28 mouse cellular contexts compared by ENCODE assay signal in the genomic region with DNA sequence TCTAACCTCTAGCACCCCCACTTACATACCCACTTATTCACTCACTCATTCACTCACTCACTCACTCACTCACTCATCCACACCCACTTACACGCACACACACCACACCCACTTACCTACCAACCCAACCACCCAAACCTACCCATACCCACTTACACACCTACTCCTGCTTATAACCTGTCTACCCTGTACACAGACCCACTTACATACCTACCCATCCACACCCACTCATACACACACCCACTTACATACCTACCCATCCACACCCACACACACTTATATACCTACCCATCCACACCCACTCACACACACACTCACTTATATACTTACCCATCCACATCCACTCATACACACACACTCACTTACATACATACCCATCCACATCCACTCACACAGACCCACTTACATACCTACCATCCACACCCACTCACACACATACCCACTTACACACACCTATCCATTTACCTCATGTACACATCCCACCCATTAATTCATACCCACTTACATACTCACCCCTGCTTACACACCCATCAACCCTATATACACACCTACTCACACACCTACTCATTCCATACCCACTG. TPM values are rescaled to one million over a fixed set of nuclear protein-coding genes. Genes with fewer than 3 reads are reported as not detected.
DNase-seq lines count a peak whose midpoint lies in the region; ATAC-seq and TF ChIP-seq lines count a peak whose summit lies in the region.
"Had no signal": no experiment of that assay in that cellular context is flagged by ENCODE, and none has a peak within 500 bp of the region (broad histone marks: within the 10 kb centered on the region; RNA-seq: fewer than 3 reads in every experiment).

No protein-coding gene starts in this region.

- H3K4me3 ChIP-seq in forebrain, embryonic 15.5 days: no peak overlapping the region
- H3K4me3 ChIP-seq in forebrain, postnatal 0 days (ENCODE audit: low read depth, low read length): no peak overlapping the region
- H3K4me3 ChIP-seq in kidney, embryonic 16.5 days (ENCODE audit: low read length): no peak overlapping the region
- H3K4me3 ChIP-seq in kidney, embryonic 15.5 days (replicated peaks): no peak overlapping the region
- H3K4me3 ChIP-seq in stomach, embryonic 14.5 days (ENCODE audit: low read depth, low read length): no peak overlapping the region
- no peak overlapping the region for H3K4me3 ChIP-seq in stomach, postnatal 0 days (ENCODE audit: low read depth, low read length)
- no peak overlapping the region for H3K4me3 ChIP-seq in kidney, embryonic 14.5 days (ENCODE audit: low read length)
- H3K4me3 ChIP-seq: heart, embryonic 13.5 days; hindbrain, embryonic 15.5 days; liver, embryonic 13.5 days; megakaryocyte, embryonic 14.5 days; neural tube, embryonic 15.5 days had no signal

- no peak overlapping the region for H3K27ac ChIP-seq in forebrain, embryonic 15.5 days (replicated peaks)
- H3K27ac ChIP-seq in forebrain, postnatal 0 days (ENCODE audit: low read depth, low read length): no peak overlapping the region
- H3K27ac ChIP-seq in kidney, embryonic 16.5 days (ENCODE audit: low read length): no peak overlapping the region
- no peak overlapping the region for H3K27ac ChIP-seq in kidney, embryonic 15.5 days
- no peak overlapping the region for H3K27ac ChIP-seq in stomach, embryonic 14.5 days (ENCODE audit: low read length)
- H3K27ac ChIP-seq in stomach, postnatal 0 days (replicated peaks): no peak overlapping the region
- no peak overlapping the region for H3K27ac ChIP-seq in kidney, embryonic 14.5 days (ENCODE audit: low read depth, low read length)
- H3K27ac ChIP-seq: heart, embryonic 13.5 days; hindbrain, embryonic 15.5 days; liver, embryonic 13.5 days; neural tube, embryonic 15.5 days had no signal

- no peaks in the 10 kb centered on the region for H3K27me3 ChIP-seq in forebrain, embryonic 15.5 days
- no peaks in the 10 kb centered on the region for H3K27me3 ChIP-seq in forebrain, postnatal 0 days (ENCODE audit: insufficient read depth, low read length)
- no peaks in the 10 kb centered on the region for H3K27me3 ChIP-seq in kidney, embryonic 16.5 days (ENCODE audit: insufficient read depth, low read length)
- H3K27me3 ChIP-seq in kidney, embryonic 15.5 days: no peaks in the 10 kb centered on the region
- H3K27me3 ChIP-seq in stomach, embryonic 14.5 days (ENCODE audit: control insufficient read depth, insufficient read depth, low read length): no peaks in the 10 kb centered on the region
- no peaks in the 10 kb centered on the region for H3K27me3 ChIP-seq in stomach, postnatal 0 days (ENCODE audit: control insufficient read depth, insufficient read depth, low read length)
- H3K27me3 ChIP-seq in kidney, embryonic 14.5 days (ENCODE audit: control insufficient read depth, insufficient read depth, low read length): no peaks in the 10 kb centered on the region
- H3K27me3 ChIP-seq: heart, embryonic 13.5 days; hindbrain, embryonic 15.5 days; liver, embryonic 13.5 days; megakaryocyte, embryonic 14.5 days; neural tube, embryonic 15.5 days had no signal

- H3K9me3 ChIP-seq in forebrain, embryonic 15.5 days: no peaks in the 10 kb centered on the region
- no peaks in the 10 kb centered on the region for H3K9me3 ChIP-seq in forebrain, postnatal 0 days (ENCODE audit: low read length)
- H3K9me3 ChIP-seq in kidney, embryonic 16.5 days (ENCODE audit: low read length): no peaks in the 10 kb centered on the region
- no peaks in the 10 kb centered on the region for H3K9me3 ChIP-seq in kidney, embryonic 15.5 days (replicated peaks)
- H3K9me3 ChIP-seq in stomach, embryonic 14.5 days (ENCODE audit: control insufficient read depth, low read depth, low read length): no peaks in the 10 kb centered on the region
- H3K9me3 ChIP-seq in stomach, postnatal 0 days (ENCODE audit: control insufficient read depth, low read length): no peaks in the 10 kb centered on the region
- no peaks in the 10 kb centered on the region for H3K9me3 ChIP-seq in kidney, embryonic 14.5 days (ENCODE audit: control insufficient read depth, low read length)
- H3K9me3 ChIP-seq: heart, embryonic 13.5 days; hindbrain, embryonic 15.5 days; liver, embryonic 13.5 days; megakaryocyte, embryonic 14.5 days; neural tube, embryonic 15.5 days had no signal

- ATAC-seq in forebrain, embryonic 15.5 days (replicated peaks): 0 out of 2 replicates have a peak, but pooled peaks have one; percentile 23
- ATAC-seq in forebrain, postnatal 0 days: no peak
- peak; percentile 51; the same call in 1 of the 2 replicates for ATAC-seq in kidney, embryonic 16.5 days (ENCODE audit: low FRiP score, low TSS enrichment)
- ATAC-seq in kidney, embryonic 15.5 days (replicated peaks; ENCODE audit: low FRiP score): no peak; the same call in 1 of the 2 replicates
- ATAC-seq in stomach, embryonic 14.5 days (ENCODE audit: insufficient number of reproducible peaks, insufficient read depth, low FRiP score, low read depth): peak; percentile 49; the same call in 1 of the 2 replicates
- ATAC-seq in stomach, postnatal 0 days (ENCODE audit: low FRiP score, low TSS enrichment): no peak
- no peak for ATAC-seq in kidney, embryonic 14.5 days (ENCODE audit: low FRiP score, low TSS enrichment)
- ATAC-seq: intestine, embryonic 16.5 days; midbrain, embryonic 16.5 days had no signal

- no peak overlapping the region for H3K9ac ChIP-seq in forebrain, embryonic 15.5 days (replicated peaks)
- H3K9ac ChIP-seq in forebrain, postnatal 0 days: no peak overlapping the region
- H3K9ac ChIP-seq in kidney, embryonic 16.5 days (replicated peaks; ENCODE audit: low read length): no peak overlapping the region
- H3K9ac ChIP-seq in kidney, embryonic 15.5 days: no peak overlapping the region
- H3K9ac ChIP-seq in stomach, embryonic 14.5 days (replicated peaks; ENCODE audit: low read depth, low read length): no peak overlapping the region
- H3K9ac ChIP-seq in stomach, postnatal 0 days (ENCODE audit: low read length): no peak overlapping the region
- no peak overlapping the region for H3K9ac ChIP-seq in kidney, embryonic 14.5 days (ENCODE audit: low read depth, low read length)
- H3K9ac ChIP-seq: heart, embryonic 13.5 days; hindbrain, embryonic 15.5 days; liver, embryonic 13.5 days; neural tube, embryonic 15.5 days had no signal

- no peaks in the 10 kb centered on the region for H3K4me1 ChIP-seq in forebrain, embryonic 15.5 days
- 0 out of 2 replicates have a peak, but pooled peaks cover 2% of the 10 kb centered on the region for H3K4me1 ChIP-seq in forebrain, postnatal 0 days (ENCODE audit: insufficient read depth)
- H3K4me1 ChIP-seq in kidney, embryonic 16.5 days (ENCODE audit: insufficient read depth, low read length): no peaks in the 10 kb centered on the region
- no peaks in the 10 kb centered on the region for H3K4me1 ChIP-seq in kidney, embryonic 15.5 days
- no peaks in the 10 kb centered on the region for H3K4me1 ChIP-seq in stomach, embryonic 14.5 days (ENCODE audit: control insufficient read depth, insufficient read depth, low read length)
- no peaks in the 10 kb centered on the region for H3K4me1 ChIP-seq in stomach, postnatal 0 days (replicated peaks; ENCODE audit: control insufficient read depth, insufficient read depth)
- H3K4me1 ChIP-seq in kidney, embryonic 14.5 days (ENCODE audit: control insufficient read depth, insufficient read depth, low read length): no peaks in the 10 kb centered on the region
- H3K4me1 ChIP-seq: heart, embryonic 13.5 days; hindbrain, embryonic 15.5 days; liver, embryonic 13.5 days; megakaryocyte, embryonic 14.5 days; neural tube, embryonic 15.5 days had no signal

- no peak overlapping the region for H3K4me2 ChIP-seq in forebrain, embryonic 15.5 days (replicated peaks)
- H3K4me2 ChIP-seq in forebrain, postnatal 0 days (ENCODE audit: low read depth): no peak overlapping the region
- H3K4me2 ChIP-seq in kidney, embryonic 16.5 days (replicated peaks; ENCODE audit: low read depth, low read length): no peak overlapping the region
- no peak overlapping the region for H3K4me2 ChIP-seq in kidney, embryonic 15.5 days
- H3K4me2 ChIP-seq in stomach, embryonic 14.5 days (replicated peaks; ENCODE audit: low read depth, low read length): no peak overlapping the region
- no peak overlapping the region for H3K4me2 ChIP-seq in stomach, postnatal 0 days (replicated peaks; ENCODE audit: low read depth)
- no peak overlapping the region for H3K4me2 ChIP-seq in kidney, embryonic 14.5 days (replicated peaks; ENCODE audit: low read depth, low read length)
- H3K4me2 ChIP-seq: heart, embryonic 13.5 days; hindbrain, embryonic 15.5 days; liver, embryonic 13.5 days; neural tube, embryonic 15.5 days had no signal

- TF ChIP-seq EP300 in stomach, postnatal 0 days (optimal IDR thresholded peaks at IDR 0.05): no peak

- WGBS in forebrain, embryonic 15.5 days: 100% methylated on average over 1 of the region's 1 CpGs
- 96% methylated on average over 1 of the region's 1 CpGs for WGBS in forebrain, postnatal 0 days
- 100% methylated on average over 1 of the region's 1 CpGs for WGBS in kidney, embryonic 16.5 days
- 95% methylated on average over 1 of the region's 1 CpGs for WGBS in kidney, embryonic 15.5 days
- 95% methylated on average over 1 of the region's 1 CpGs for WGBS in stomach, embryonic 14.5 days
- WGBS in stomach, postnatal 0 days: 82% methylated on average over 1 of the region's 1 CpGs
- WGBS in kidney, embryonic 14.5 days: 100% methylated on average over 1 of the region's 1 CpGs

- H3K36me3 ChIP-seq in forebrain, embryonic 15.5 days: no peaks in the 10 kb centered on the region
- H3K36me3 ChIP-seq in forebrain, postnatal 0 days (ENCODE audit: insufficient read depth): no peaks in the 10 kb centered on the region
- no peaks in the 10 kb centered on the region for H3K36me3 ChIP-seq in kidney, embryonic 16.5 days (ENCODE audit: insufficient read depth, low read length)
- H3K36me3 ChIP-seq in kidney, embryonic 15.5 days: no peaks in the 10 kb centered on the region
- H3K36me3 ChIP-seq in stomach, embryonic 14.5 days (ENCODE audit: control insufficient read depth, insufficient read depth, low read length): no peaks in the 10 kb centered on the region
- no peaks in the 10 kb centered on the region for H3K36me3 ChIP-seq in stomach, postnatal 0 days (ENCODE audit: control insufficient read depth, insufficient read depth, low read length)
- no peaks in the 10 kb centered on the region for H3K36me3 ChIP-seq in kidney, embryonic 14.5 days (ENCODE audit: control insufficient read depth, insufficient read depth, low read length)
- H3K36me3 ChIP-seq: heart, embryonic 13.5 days; hindbrain, embryonic 15.5 days; liver, embryonic 13.5 days; neural tube, embryonic 15.5 days had no signal

- no peak for TF ChIP-seq CTCF in forebrain, postnatal 0 days (IDR thresholded peaks at IDR 0.05; ENCODE audit: low read depth)
- TF ChIP-seq CTCF in stomach, postnatal 0 days (IDR thresholded peaks at IDR 0.05; ENCODE audit: low read depth): no peak

- no peak for DNase-seq in forebrain, postnatal 0 days
- DNase-seq in stomach, postnatal 0 days (ENCODE audit: low spot score): no peak
- DNase-seq: adrenal gland, postnatal 25 days; cerebellum, adult 8-10 months; cerebellum, postnatal 36 days; embryo, embryonic 11 days; heart, postnatal 36 days; kidney, adult 9 months; kidney, postnatal 4 days; liver, embryonic 13.5 days; lung, adult 2 months; right cerebral cortex, adult 18-20 months had no signal

RNA-seq across cellular contexts. Expression of a gene that starts 9.4 kb away (rescaled TPM):
- not detected in 2 replicates for polyA plus RNA-seq in forebrain, embryonic 15.5 days (2015; fragmentation: Nextera tagmentation; extraction: Ambion mirVana)
- not detected in 2 replicates for total RNA-seq in forebrain, postnatal 0 days (2014; rRNA removed)
- not detected in 2 replicates for polyA plus RNA-seq in forebrain, postnatal 0 days (2015; fragmentation: Nextera tagmentation; extraction: Ambion mirVana)
- polyA plus RNA-seq in kidney, embryonic 16.5 days (2015; fragmentation: Nextera tagmentation; extraction: Ambion mirVana): not detected in 2 replicates
- polyA plus RNA-seq in kidney, embryonic 15.5 days (2015; fragmentation: Nextera tagmentation; extraction: Ambion mirVana): 0.09 TPM in 1 of 2 replicates, not detected in the other
- polyA plus RNA-seq in stomach, embryonic 14.5 days (2014; fragmentation: Nextera tagmentation; extraction: Ambion mirVana): not detected in 2 replicates
- not detected in 2 replicates for polyA plus RNA-seq in stomach, postnatal 0 days (2015; fragmentation: Nextera tagmentation; extraction: Ambion mirVana)
- not detected in 2 replicates for polyA plus RNA-seq in kidney, embryonic 14.5 days (2014; fragmentation: Nextera tagmentation; extraction: Ambion mirVana)
- total RNA-seq: adrenal gland, postnatal 25 days; ES-E14; gastrocnemius, adult 8-10 months; heart, postnatal 36 days had no signal
- polyA plus RNA-seq: brain, embryonic 14.5 days; gonadal fat pad, adult 2 months; heart, embryonic 13.5 days; hindbrain, embryonic 15.5 days; intestine, embryonic 16.5 days; liver, embryonic 13.5 days; lung, adult 2 months; midbrain, embryonic 16.5 days; neural tube, embryonic 15.5 days; urinary bladder, adult 2 months had no signal

Comparison
In these comparisons a context has a peak if more than half of its experiments do, and no peak if none do; other contexts are left out.
1. ATAC-seq: peak in forebrain, embryonic 15.5 days (single experiment), kidney, embryonic 16.5 days (single experiment) and stomach, embryonic 14.5 days (single experiment); none in forebrain, postnatal 0 days (single experiment), kidney, embryonic 15.5 days (single experiment), stomach, postnatal 0 days (single experiment) and kidney, embryonic 14.5 days (single experiment).